Mouse (Mus musculus): ENCODE data around the gene Depdc1b. TPM values are rescaled to one million over a fixed set of nuclear protein-coding genes. Genes with fewer than 3 reads are reported as not detected.

The Depdc1b gene
- polyA plus RNA-seq, 1 experiment from 2014 or later = 22.9 TPM

DNA sequence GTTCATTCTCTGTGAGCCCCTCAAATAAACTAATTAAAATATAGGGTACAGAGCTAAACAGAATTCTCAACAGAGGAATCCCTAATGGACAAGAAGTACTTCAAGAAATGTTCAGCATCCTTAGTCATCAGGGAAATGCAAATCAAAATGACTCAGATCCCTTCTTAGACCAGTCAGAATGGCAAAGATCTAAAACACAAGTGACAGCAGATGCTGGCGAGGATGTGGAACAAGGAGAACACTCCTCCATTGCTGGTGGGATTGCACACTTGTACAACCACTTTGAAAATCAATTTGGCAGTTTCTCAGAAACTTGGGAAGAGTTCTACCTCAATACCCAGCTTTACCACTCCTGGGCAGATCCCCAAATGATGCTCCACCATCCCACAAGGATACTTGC, 57.1 kb downstream of the Depdc1b start:
- no peak for DNase-seq (ENCODE audit: extremely low spot score, low spot score)
- Histone ChIP-seq H3K27ac (no peak overlapping the region), H3K4me1 (no peaks in the 10 kb centered on the region), H3K36me3 (replicated peaks) (peaks cover 56% of the 10 kb centered on the region), H3K4me3 (no peak overlapping the region), H3K27me3 (ENCODE audit: poor library complexity, severe bottlenecking) (no peaks in the 10 kb centered on the region), H3K9me3 (no peaks in the 10 kb centered on the region)
- WGBS = 87% methylated on average over 1 of the region's 1 CpGs

DNA sequence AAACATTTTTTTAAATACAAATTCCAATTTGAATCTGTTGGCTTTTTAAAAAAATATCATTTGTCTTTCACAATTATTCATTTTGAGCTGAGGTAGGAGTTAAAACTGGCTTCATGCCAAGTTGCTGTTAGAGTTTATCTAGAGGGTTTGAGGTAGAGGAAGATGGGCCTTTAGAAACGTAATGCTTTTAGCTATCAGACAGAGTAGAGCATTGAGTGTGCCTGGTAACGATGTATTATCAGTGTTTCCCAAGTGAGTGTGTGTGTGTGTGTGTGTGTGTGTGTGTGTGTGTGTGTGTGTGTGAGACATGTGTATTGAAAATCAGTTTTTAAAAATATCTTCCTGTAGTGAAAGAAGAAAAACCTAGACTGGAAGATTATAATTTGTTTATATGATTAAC, 60.5 kb downstream of the Depdc1b start:
- H3K4me1 ChIP-seq = no peaks in the 10 kb centered on the region
- H3K36me3 ChIP-seq (replicated peaks) = peaks cover 45% of the 10 kb centered on the region
- DNase-seq (ENCODE audit: extremely low spot score, low spot score) = no peak
- H3K9me3 ChIP-seq = no peaks in the 10 kb centered on the region
- H3K27ac ChIP-seq = no peak overlapping the region
- no peak overlapping the region for H3K4me3 ChIP-seq
- WGBS = 94% methylated on average over 2 of the region's 2 CpGs
- no peaks in the 10 kb centered on the region for H3K27me3 ChIP-seq (ENCODE audit: poor library complexity, severe bottlenecking)

DNA sequence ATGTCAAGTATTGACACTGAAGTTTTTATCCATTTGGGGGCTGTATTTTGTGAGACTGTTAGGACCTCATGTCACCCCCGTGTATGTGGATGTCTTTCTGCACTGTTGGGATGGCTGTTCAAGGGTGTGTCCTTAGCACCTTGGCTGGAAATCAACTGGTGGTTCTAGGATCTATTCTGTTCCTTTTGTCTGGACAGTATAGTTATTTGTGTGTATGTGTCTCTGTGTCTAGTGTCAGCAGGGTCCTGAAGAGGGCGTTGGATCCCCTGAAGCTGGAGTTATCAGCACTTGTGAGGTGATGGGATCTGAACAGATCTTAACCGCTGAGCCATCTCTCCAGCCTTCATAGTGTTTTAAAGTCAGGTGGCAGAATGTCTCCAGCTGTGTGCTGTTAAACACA, 65.0 kb downstream of the Depdc1b start:
- H3K27ac ChIP-seq = no peak overlapping the region
- H3K27me3 ChIP-seq (ENCODE audit: poor library complexity, severe bottlenecking) = no peaks in the 10 kb centered on the region
- 88% methylated on average over 3 of the region's 3 CpGs for WGBS

DNA sequence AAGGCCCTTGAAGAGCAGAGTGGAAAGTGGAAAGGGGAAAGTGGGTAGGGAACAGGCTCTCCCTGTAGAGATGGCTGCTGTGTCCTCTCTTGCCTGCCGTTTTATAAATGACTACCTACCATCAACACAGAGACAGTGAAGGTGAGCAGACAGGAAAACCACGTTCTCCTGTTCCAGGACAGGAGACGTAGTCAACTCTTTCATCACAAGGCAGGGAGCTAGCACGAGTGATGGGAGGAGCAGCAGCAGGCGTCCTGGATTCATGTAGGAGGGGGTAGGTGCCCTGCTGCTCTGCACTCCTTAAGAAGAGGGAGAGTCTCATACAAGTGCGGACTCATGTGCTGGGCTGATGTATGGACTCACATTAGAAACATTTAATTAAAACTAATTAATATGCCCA, 66.9 kb downstream of the Depdc1b start:
- no peak for DNase-seq (ENCODE audit: extremely low spot score, low spot score)
- Histone ChIP-seq H3K27me3 (ENCODE audit: poor library complexity, severe bottlenecking) (no peaks in the 10 kb centered on the region), H3K27ac (no peak overlapping the region), H3K36me3 (replicated peaks) (peaks cover 68% of the 10 kb centered on the region), H3K9me3 (no peaks in the 10 kb centered on the region), H3K4me1 (no peaks in the 10 kb centered on the region), H3K4me3 (no peak overlapping the region)
- WGBS = 82% methylated on average over 6 of the region's 6 CpGs

More for the DNA sequence above, 65.0 kb downstream of the Depdc1b start:
- H3K4me3 ChIP-seq = no peak overlapping the region
- H3K4me1 ChIP-seq = no peaks in the 10 kb centered on the region
- H3K9me3 ChIP-seq = no peaks in the 10 kb centered on the region
- no peak for DNase-seq (ENCODE audit: extremely low spot score, low spot score)
- H3K36me3 ChIP-seq (replicated peaks) = peaks cover 55% of the 10 kb centered on the region

DNA sequence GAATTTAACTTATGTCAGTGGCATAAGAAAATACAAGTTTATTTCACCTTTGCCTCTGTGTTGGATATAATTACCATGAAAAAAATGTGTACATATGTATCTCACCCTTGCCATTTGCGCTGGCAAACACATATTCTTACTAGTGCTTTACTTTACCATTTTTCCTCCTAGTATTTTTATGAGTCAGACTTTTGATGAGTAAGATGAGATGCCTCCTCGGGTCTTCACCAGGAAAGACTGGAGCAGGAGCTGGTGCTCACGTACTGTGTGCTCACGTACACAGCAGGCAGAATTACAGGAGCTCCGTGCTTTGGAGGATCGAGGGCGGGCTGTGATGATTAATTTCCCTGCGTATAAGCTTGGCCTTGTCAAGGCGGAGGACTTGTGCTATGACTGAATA, 69.9 kb downstream of the Depdc1b start:
- no peaks in the 10 kb centered on the region for H3K9me3 ChIP-seq
- H3K4me3 ChIP-seq = no peak overlapping the region
- H3K27me3 ChIP-seq (ENCODE audit: poor library complexity, severe bottlenecking) = no peaks in the 10 kb centered on the region
- no peak overlapping the region for H3K27ac ChIP-seq
- WGBS = 91% methylated on average over 9 of the region's 9 CpGs
- no peaks in the 10 kb centered on the region for H3K4me1 ChIP-seq
- H3K36me3 ChIP-seq (replicated peaks) = peaks cover 70% of the 10 kb centered on the region
- no peak for DNase-seq (ENCODE audit: extremely low spot score, low spot score)

DNA sequence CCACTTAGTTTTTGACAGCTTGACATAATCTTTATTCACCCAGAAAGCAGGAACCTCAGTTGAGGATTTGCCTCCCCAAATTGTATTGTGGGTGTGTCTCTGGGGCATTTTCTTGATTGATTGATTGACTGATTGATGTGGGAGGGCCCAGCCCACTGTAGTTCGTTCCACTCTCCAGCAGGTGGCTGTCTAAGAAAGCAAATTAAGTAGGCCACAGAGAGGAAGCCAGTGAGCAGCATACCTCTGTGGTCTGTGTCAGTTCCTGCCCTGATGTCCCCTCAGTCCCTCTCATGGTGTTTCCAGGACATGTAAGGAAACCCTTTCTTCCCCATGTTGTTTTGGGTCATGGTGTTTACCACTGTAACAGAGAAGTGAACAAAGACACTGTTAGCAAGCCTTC, 74.4 kb downstream of the Depdc1b start:
- Histone ChIP-seq H3K36me3 (replicated peaks) (peaks cover 46% of the 10 kb centered on the region), H3K4me1 (no peaks in the 10 kb centered on the region), H3K27ac (no peak overlapping the region), H3K4me3 (no peak overlapping the region), H3K27me3 (ENCODE audit: poor library complexity, severe bottlenecking) (no peaks in the 10 kb centered on the region), H3K9me3 (no peaks in the 10 kb centered on the region)
- 16% methylated on average over 1 of the region's 1 CpGs for WGBS
- DNase-seq (ENCODE audit: extremely low spot score, low spot score) = peak; percentile 26

DNA sequence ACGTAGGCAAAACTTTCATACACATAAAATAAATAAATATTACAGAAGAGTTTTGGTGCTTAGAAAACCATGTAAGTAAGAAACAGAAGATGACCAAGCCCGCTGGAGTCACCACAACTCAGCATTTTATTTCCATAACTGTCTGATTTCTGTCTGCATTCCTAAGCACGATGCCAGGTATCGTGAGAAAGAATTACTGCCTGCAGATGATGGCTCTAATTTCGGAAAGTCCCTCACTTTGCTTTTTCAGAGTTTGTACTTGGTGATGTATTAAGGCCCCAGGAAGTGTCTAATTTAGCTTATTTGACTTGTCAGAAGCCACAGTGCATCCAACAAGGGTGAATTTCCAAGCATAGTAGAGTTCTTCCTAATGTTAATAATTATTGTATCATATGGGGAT, 87.1 kb downstream of the Depdc1b start:
- no peaks in the 10 kb centered on the region for H3K4me1 ChIP-seq
- no peaks in the 10 kb centered on the region for H3K27me3 ChIP-seq (ENCODE audit: poor library complexity, severe bottlenecking)
- H3K4me3 ChIP-seq = no peak overlapping the region
- DNase-seq (ENCODE audit: extremely low spot score, low spot score) = no peak
- no peak overlapping the region for H3K27ac ChIP-seq
- H3K36me3 ChIP-seq (replicated peaks) = peaks cover 33% of the 10 kb centered on the region
- H3K9me3 ChIP-seq = no peaks in the 10 kb centered on the region; the same call in 1 of the 2 replicates
- WGBS = 94% methylated on average over 5 of the region's 5 CpGs

DNA sequence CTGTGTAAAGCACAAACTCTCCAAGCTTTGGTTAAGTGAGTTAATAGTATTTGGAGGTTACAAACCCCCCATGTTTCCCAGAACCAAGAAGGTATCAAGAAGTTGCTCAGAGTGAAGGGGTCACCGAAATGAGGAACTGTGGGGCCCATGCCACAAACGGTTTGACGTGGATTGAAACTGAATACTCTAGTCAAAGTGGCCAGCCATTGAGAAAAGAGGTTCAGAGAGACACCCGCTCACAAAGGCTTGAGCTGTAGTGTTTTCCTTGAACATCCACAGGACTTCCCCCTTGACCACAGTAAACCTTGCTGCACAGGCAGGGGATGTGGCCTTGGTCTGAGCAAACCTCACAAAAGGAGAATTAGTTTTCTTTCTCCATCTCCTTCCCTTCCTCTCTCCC, 88.2 kb downstream of the Depdc1b start:
- no peak for DNase-seq (ENCODE audit: extremely low spot score, low spot score)
- H3K9me3 ChIP-seq = no peaks in the 10 kb centered on the region; the same call in 1 of the 2 replicates
- peaks cover 33% of the 10 kb centered on the region for H3K36me3 ChIP-seq (replicated peaks)
- H3K27me3 ChIP-seq (ENCODE audit: poor library complexity, severe bottlenecking) = no peaks in the 10 kb centered on the region
- no peak overlapping the region for H3K4me3 ChIP-seq
- 95% methylated on average over 4 of the region's 4 CpGs for WGBS
- H3K27ac ChIP-seq = no peak overlapping the region
- H3K4me1 ChIP-seq = no peaks in the 10 kb centered on the region

DNA sequence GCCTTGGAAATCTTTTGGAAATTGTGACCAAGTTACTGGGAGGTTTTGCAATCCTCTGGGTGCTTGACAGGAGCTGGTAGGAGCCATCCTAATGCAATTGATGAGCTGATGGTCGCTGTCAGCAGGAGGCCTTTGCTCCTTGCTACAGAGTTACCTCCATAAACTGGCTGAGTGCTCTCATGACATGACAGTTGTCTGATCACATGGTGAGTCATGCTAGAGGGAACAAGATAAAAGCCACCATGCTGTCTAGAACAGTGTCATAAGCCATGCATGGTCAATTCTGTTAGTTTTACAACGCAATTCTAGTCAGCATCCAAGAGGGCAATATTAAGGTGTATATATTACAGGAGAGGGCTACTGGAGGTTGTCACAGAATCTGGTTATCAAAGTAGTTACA, 99.3 kb downstream of the Depdc1b start:
- WGBS = 91% methylated on average over 2 of the region's 2 CpGs
- Histone ChIP-seq H3K4me1 (no peaks in the 10 kb centered on the region), H3K4me3 (no peak overlapping the region), H3K9me3 (no peaks in the 10 kb centered on the region), H3K36me3 (replicated peaks) (no peaks in the 10 kb centered on the region), H3K27ac (no peak overlapping the region), H3K27me3 (ENCODE audit: poor library complexity, severe bottlenecking) (no peaks in the 10 kb centered on the region)
- DNase-seq (ENCODE audit: extremely low spot score, low spot score) = no peak

DNA sequence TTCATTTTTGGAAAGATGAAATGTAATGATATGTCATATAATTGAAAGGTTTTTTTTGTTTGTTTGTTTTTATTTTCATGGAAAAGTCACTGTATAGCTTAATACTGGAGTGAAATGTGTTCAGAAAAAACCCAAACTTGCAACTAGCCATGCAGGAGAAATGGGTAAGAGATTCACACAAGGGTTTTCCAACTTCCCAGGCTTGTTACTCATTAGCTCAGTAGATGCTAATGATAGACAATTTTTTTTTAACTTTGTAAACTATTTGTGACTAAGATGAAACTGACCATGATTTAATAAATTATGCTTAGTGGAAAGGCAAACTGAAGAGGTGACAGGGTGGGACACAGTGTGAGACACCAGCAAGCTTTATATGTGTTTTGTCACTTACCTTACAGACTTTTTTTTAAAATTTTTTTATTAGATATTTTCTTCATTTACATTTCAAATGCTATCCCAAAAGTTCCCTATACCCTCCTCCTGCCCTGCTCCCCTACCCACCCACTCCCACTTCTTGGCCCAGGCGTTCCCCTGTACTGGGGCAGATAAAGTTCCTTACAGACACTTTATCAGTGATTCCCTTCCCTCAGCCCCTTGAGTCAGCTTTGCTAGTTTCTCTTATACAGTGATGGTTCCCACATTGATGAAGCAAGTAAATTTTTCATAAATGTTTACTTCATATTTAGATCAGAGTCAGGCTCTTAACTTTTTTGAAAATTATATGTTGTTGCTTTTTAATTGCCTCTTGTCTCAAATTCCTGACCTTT, 102.8 kb downstream of the Depdc1b start:
- DNase-seq (ENCODE audit: extremely low spot score, low spot score) = no peak
- Histone ChIP-seq H3K4me3 (no peak overlapping the region), H3K9me3 (no peaks in the 10 kb centered on the region), H3K27me3 (ENCODE audit: poor library complexity, severe bottlenecking) (no peaks in the 10 kb centered on the region), H3K27ac (no peak overlapping the region), H3K4me1 (no peaks in the 10 kb centered on the region), H3K36me3 (replicated peaks) (no peaks in the 10 kb centered on the region)
- WGBS = 90% methylated on average over 1 of the region's 1 CpGs

DNA sequence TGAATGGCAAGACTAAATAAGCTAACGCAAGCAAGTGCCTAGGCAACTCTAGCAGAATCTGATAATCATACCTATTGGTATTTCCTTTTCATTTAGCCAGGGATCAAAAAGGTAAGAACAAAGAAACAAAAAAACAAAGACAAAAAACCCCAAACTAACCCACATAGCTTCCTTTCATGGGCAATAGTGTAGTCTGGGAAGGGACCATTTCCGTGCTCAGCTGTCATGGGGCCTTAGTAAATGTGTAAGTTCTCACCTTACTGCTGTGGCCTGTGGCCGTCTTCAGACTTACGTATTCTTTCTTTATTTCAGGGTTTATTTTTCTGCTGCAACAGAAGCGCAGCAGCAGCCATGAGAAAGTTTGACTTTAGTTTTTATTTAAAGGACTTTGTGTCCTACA, 110.2 kb downstream of the Depdc1b start:
- H3K27ac ChIP-seq = no peak overlapping the region
- 52% methylated on average over 5 of the region's 5 CpGs for WGBS
- H3K4me1 ChIP-seq = peaks cover 19% of the 10 kb centered on the region
- no peaks in the 10 kb centered on the region for H3K27me3 ChIP-seq (ENCODE audit: poor library complexity, severe bottlenecking)
- no peaks in the 10 kb centered on the region for H3K9me3 ChIP-seq
- no peak for DNase-seq (ENCODE audit: extremely low spot score, low spot score)
- no peak overlapping the region for H3K4me3 ChIP-seq
- H3K36me3 ChIP-seq (replicated peaks) = no peaks in the 10 kb centered on the region

DNA sequence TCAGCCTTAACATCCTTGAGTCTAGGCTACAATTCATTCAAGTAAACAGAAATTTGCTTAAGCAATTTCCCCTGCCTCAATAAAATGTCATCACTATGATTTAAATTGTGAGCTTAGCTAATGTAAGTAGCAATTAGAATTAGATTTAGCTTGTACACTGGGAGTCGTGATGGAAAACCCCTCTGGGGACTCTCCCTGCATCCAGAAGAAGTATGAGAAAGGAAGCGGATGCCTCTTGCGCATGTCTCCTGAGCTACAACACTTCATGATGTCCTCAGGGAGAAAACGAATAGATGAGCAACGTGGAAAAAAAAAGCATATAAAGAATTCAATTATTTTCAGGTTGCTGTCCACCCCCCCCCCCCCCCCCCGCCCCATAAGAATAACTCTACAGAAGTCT, 112.7 kb downstream of the Depdc1b start:
- no peak for DNase-seq (ENCODE audit: extremely low spot score, low spot score)
- Histone ChIP-seq H3K27ac (no peak overlapping the region), H3K4me3 (no peak overlapping the region), H3K9me3 (no peaks in the 10 kb centered on the region), H3K27me3 (ENCODE audit: poor library complexity, severe bottlenecking) (no peaks in the 10 kb centered on the region), H3K4me1 (peaks cover 19% of the 10 kb centered on the region), H3K36me3 (replicated peaks) (no peaks in the 10 kb centered on the region)
- WGBS = 85% methylated on average over 6 of the region's 6 CpGs

DNA sequence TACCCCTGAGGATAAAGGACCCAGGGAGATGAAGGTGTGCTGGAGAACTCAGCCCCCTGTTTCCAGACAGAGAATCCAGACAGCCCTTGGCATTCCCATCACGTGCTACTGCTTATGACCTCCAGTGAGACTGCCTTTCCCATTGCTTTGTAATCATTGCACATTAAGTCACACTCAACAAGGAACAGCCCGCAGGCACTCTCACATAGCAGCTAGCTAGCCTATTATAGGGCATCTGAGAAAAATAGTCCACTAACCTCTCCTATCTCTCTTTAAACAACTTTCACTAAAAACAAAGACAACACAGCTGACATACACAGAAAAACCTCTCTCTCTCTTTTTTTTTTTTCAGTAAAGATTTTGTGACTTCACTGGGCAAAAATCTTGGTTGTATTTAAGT, 113.5 kb downstream of the Depdc1b start:
- no peaks in the 10 kb centered on the region for H3K9me3 ChIP-seq
- no peak overlapping the region for H3K4me3 ChIP-seq
- no peak for DNase-seq (ENCODE audit: extremely low spot score, low spot score)
- peaks cover 19% of the 10 kb centered on the region for H3K4me1 ChIP-seq
- 85% methylated on average over 2 of the region's 2 CpGs for WGBS
- no peak overlapping the region for H3K27ac ChIP-seq
- H3K27me3 ChIP-seq (ENCODE audit: poor library complexity, severe bottlenecking) = no peaks in the 10 kb centered on the region
- no peaks in the 10 kb centered on the region for H3K36me3 ChIP-seq (replicated peaks)

DNA sequence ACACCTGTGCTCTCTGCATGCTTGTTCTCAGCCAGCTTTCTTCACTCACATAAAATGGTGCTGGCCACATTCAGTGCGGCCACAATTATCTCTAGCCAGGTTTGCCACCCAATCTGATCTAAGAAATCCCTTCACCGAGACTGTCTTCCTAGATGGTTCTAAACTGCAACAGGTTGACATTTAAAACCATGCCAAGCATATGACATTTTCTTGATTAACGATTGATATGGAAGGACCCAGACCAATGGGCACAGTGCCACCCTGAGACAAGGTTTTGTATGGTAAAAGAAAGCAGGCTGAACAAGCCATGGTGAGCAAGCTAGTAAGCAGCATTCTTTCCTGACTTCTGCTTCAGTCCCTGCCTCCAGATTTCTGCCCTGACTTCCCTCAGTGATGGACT, 115.6 kb downstream of the Depdc1b start:
- Histone ChIP-seq H3K9me3 (no peaks in the 10 kb centered on the region), H3K4me3 (no peak overlapping the region), H3K36me3 (replicated peaks) (no peaks in the 10 kb centered on the region), H3K4me1 (peaks cover 7% of the 10 kb centered on the region; the same call in 1 of the 2 replicates), H3K27ac (no peak overlapping the region), H3K27me3 (ENCODE audit: poor library complexity, severe bottlenecking) (no peaks in the 10 kb centered on the region)
- WGBS = 94% methylated on average over 3 of the region's 3 CpGs
- no peak for DNase-seq (ENCODE audit: extremely low spot score, low spot score)
